Mouse (Mus musculus) neural tube, embryonic 14.5 days (tissue): Measurements from ENCODE around the gene Zmynd11. TPM values are rescaled to one million over a fixed set of nuclear protein-coding genes. Genes with fewer than 3 reads are reported as not detected.
A peak's percentile ranks its signal among the peaks of the same experiment; 100 is the strongest.

Source experiments
- ATAC-seq: fragments of 200-750 bp; cut with Nextera tagmentation; 2 replicates; pipeline ENCODE4 v1.8.0; 2017; ENCODE audit warnings: low read depth, mild to moderate bottlenecking, moderate TSS enrichment, moderate library complexity
- H3K27ac ChIP-seq: fragments of 300-500 bp; sonication (generic); 2 replicates; pipeline ENCODE4 v1.5.1; 2014; ENCODE audit warnings: low read depth, mild to moderate bottlenecking, control low read depth, low read length, moderate library complexity, mixed read lengths
- H3K27me3 ChIP-seq: fragments of 300-500 bp; sonication (generic); 2 replicates; pipeline ENCODE4 v1.6.1; 2014; ENCODE audit warnings: low read length; ENCODE audit not compliant: control insufficient read depth, insufficient read depth
- H3K36me3 ChIP-seq: fragments of 300-500 bp; sonication (generic); 2 replicates; pipeline ENCODE4 v1.6.1; 2014; ENCODE audit warnings: low read length, mixed read lengths; ENCODE audit not compliant: control insufficient read depth, insufficient read depth
- H3K4me1 ChIP-seq: fragments of 300-500 bp; sonication (generic); 2 replicates; pipeline ENCODE4 v1.6.1; 2014; ENCODE audit warnings: low read length; ENCODE audit not compliant: control insufficient read depth, insufficient read depth
- H3K4me2 ChIP-seq: fragments of 300-500 bp; sonication (generic); 2 replicates; pipeline ENCODE4 v1.6.1; 2014; ENCODE audit warnings: mild to moderate bottlenecking, low read depth, low read length, control low read depth
- H3K4me3 ChIP-seq: fragments of 300-500 bp; sonication (generic); 2 replicates; pipeline ENCODE4 v1.5.1; 2014; ENCODE audit warnings: low read depth, low read length, control low read depth, mixed read lengths
- H3K9ac ChIP-seq: fragments of 300-500 bp; sonication (generic); replicated peaks from 2 replicates; pipeline ENCODE4 v1.6.1; 2014; ENCODE audit warnings: low read depth, mild to moderate bottlenecking, control low read depth, low read length, mixed read lengths
- H3K9me3 ChIP-seq: fragments of 300-500 bp; sonication (generic); 2 replicates; pipeline ENCODE4 v1.6.1; 2016; ENCODE audit warnings: low read length; ENCODE audit not compliant: control insufficient read depth
- WGBS: fragments of 180-500 bp; shearing (Covaris S2); extraction: QIAGEN DNeasy Blood & Tissue Kit; methylation state at CpG from one replicate; pipeline ENCODE4 v1.1.7; 2014; 5-methylcytosine and 5-hydroxymethylcytosine counted together
- polyA plus RNA-seq: library from polyadenylated mRNA; unstranded; fragments of >200 nt; fragmentation: Nextera tagmentation; extraction: Ambion mirVana; gene quantifications from 2 replicates; pipeline ENCODE4 v1.2.1, GENCODE M21; 2014

Gene Zmynd11
- polyA plus RNA-seq, 1 experiment from 2014 or later: 163 TPM

DNA sequence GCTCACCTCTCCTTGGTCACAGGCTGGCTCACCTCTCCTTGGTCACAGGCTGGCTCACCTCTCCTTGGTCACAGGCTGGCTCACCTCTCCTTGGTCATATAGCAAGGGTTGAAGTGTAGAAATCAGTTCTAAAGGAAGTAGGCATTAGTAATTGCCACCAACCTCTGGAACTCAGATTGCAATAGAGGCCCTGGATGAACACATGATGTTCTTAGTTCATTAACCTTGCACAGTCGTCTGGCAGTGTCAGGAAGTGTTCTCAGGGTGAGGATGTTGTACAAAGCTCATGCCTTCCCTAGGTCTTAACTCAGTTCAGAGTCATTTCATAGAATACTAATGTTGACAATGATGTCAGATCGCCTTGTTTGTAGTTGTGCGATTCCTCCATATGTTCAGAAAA, 112.1 kb downstream of the Zmynd11 start:
- Histone ChIP-seq H3K4me1 (no peaks in the 10 kb centered on the region), H3K4me2 (no peak overlapping the region), H3K27ac (no peak overlapping the region), H3K27me3 (no peaks in the 10 kb centered on the region), H3K4me3 (no peak overlapping the region), H3K9me3 (no peaks in the 10 kb centered on the region), H3K36me3 (peaks cover 5% of the 10 kb centered on the region; the same call in 1 of the 2 replicates), H3K9ac (no peak overlapping the region)
- 84% methylated on average over 3 of the region's 3 CpGs for WGBS
- no peak for ATAC-seq

DNA sequence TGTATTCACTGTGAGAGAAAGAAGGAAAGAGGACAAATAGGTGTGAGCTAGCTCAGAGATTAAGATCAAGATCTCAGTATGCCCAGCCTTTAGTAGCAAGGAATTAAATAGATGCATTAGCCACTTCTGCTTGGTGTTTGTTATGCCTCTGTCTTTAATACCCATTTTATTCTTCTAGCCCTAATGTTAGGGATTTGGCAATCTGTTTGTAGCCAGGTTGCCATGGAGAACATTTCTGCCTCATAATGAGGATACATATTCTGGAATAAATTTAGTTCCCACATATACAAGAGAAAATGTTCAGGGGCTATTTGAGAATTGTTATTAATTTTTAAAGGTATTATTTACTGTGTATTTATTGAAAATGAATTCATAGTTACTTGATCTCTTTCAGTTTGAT, 114.5 kb downstream of the Zmynd11 start:
- H3K4me2 ChIP-seq: no peak overlapping the region
- H3K9me3 ChIP-seq: no peaks in the 10 kb centered on the region
- ATAC-seq: no peak
- no peak overlapping the region for H3K4me3 ChIP-seq
- H3K36me3 ChIP-seq: peaks cover 4% of the 10 kb centered on the region; the same call in 1 of the 2 replicates
- H3K9ac ChIP-seq: no peak overlapping the region
- H3K4me1 ChIP-seq: no peaks in the 10 kb centered on the region
- no peak overlapping the region for H3K27ac ChIP-seq
- no peaks in the 10 kb centered on the region for H3K27me3 ChIP-seq

DNA sequence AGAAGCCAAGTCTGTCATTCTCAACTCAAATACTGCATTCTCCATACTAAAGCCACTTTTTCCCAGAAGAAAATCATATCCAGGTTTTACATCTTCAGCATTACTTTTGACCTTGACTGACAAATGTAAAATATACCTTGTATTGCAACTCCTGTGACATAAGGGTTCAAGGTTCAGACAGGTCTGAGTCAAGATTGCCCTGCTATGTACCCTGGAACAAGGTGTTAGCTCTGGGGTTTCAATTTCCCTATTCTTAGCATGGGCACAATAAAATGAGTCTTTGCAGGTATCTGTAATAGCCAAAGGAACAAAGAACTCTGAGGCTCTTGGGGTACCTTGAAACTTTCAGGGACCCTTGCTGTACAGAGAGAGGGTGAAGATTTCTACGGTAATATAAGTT, 115.2 kb downstream of the Zmynd11 start:
- Histone ChIP-seq H3K9ac (no peak overlapping the region), H3K9me3 (no peaks in the 10 kb centered on the region), H3K27ac (no peak overlapping the region), H3K4me3 (no peak overlapping the region), H3K27me3 (no peaks in the 10 kb centered on the region), H3K4me1 (no peaks in the 10 kb centered on the region), H3K4me2 (no peak overlapping the region), H3K36me3 (peaks cover 4% of the 10 kb centered on the region; the same call in 1 of the 2 replicates)
- WGBS: 94% methylated on average over 1 of the region's 1 CpGs
- no peak for ATAC-seq

DNA sequence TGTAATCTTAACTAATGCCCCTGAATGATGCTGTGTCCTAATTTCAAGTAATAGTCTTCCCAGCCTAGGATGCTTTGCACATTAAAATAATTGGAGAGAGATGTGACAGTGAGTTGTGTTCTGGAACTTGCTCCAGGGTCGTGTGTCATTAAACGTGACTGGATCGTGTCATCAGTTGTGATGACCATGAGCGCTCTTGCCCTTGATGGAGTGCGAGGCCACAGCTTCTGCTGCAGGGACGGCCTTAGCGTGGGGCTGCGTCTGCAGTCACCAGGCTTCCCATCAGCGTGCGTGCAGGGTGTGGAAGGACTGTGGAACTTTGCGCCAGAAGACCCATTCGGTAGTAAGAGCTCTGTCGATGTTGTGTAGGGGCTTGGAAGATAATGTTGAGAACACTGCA, 116.4 kb downstream of the Zmynd11 start:
- Histone ChIP-seq H3K36me3 (peaks cover 4% of the 10 kb centered on the region; the same call in 1 of the 2 replicates), H3K4me2 (no peak overlapping the region), H3K4me1 (no peaks in the 10 kb centered on the region), H3K27me3 (no peaks in the 10 kb centered on the region), H3K27ac (no peak overlapping the region), H3K4me3 (no peak overlapping the region), H3K9me3 (no peaks in the 10 kb centered on the region), H3K9ac (no peak overlapping the region)
- ATAC-seq: no peak
- 94% methylated on average over 13 of the region's 13 CpGs for WGBS

DNA sequence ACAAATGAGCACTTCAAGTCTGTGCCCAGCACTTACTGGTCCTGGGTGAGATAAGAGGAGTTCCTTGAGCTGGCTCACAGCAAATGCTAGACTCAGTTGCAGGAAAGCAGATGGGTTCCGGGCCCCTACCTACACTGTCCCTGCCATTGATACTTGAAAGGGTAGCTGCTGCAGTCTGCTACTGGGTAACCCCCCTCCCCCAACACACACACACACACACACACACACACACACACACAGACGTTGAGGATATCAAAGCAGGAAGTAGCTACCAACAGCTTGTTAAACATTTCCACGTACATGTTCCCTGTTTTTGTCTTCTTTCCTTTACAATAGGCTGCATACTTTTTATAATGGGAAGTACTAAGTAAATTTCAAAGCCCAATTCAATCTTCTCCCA, 127.2 kb downstream of the Zmynd11 start:
- no peak overlapping the region for H3K27ac ChIP-seq
- no peak for ATAC-seq
- WGBS: 71% methylated on average over 3 of the region's 3 CpGs

DNA sequence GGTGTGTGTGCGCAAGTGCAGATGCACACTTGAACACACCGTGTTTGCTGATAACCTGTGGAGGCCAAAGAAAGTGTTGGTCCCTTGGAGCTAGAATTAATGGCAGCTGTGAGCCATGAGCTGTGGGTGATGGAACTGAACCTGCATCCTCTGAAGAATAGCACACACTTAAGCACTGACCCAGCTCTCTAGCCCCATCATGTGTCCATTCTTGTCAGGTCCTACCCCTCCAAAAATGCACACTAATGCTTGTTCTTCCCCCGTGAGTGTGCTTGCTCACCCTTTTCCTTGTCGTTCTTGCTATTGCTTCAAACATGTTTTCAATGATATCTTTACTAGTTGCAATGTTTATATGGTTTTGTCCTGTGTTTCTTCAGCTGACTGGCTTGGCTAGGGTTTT, 128.6 kb downstream of the Zmynd11 start:
- peak; percentile 63; the same call in 1 of the 2 replicates for ATAC-seq
- Histone ChIP-seq H3K4me1 (no peaks in the 10 kb centered on the region), H3K27ac (no peak overlapping the region), H3K4me2 (no peak overlapping the region), H3K9ac (no peak overlapping the region), H3K36me3 (0 out of 2 replicates have a peak, but pooled peaks cover 4% of the 10 kb centered on the region), H3K27me3 (no peaks in the 10 kb centered on the region), H3K4me3 (no peak overlapping the region), H3K9me3 (no peaks in the 10 kb centered on the region)
- WGBS: 60% methylated on average over 4 of the region's 4 CpGs

More for the DNA sequence above, 127.2 kb downstream of the Zmynd11 start:
- Histone ChIP-seq H3K9me3 (no peaks in the 10 kb centered on the region), H3K27me3 (no peaks in the 10 kb centered on the region), H3K4me2 (no peak overlapping the region), H3K4me1 (no peaks in the 10 kb centered on the region), H3K4me3 (no peak overlapping the region), H3K9ac (no peak overlapping the region), H3K36me3 (0 out of 2 replicates have a peak, but pooled peaks cover 4% of the 10 kb centered on the region)

DNA sequence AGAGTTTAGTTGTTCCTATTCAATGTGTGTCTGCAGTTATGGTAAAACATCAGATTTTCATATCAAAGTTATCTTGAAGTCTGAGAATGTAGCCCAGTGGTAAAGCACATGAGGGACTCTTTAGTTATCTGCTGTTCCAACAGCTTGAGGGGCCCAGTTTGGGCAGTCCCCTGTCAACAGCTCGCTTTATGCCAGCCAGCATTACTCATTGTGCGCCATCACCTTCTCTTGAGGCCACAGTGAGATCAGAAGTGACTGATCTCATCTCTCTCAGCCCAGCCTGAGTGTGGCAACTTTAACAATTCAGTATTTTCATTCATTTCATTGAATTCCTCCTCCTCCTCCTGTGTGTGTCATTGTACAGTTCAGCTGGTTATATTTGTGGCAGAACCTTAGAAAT, 129.2 kb downstream of the Zmynd11 start:
- Histone ChIP-seq H3K36me3 (0 out of 2 replicates have a peak, but pooled peaks cover 4% of the 10 kb centered on the region), H3K4me3 (no peak overlapping the region), H3K4me1 (no peaks in the 10 kb centered on the region), H3K27ac (no peak overlapping the region), H3K27me3 (no peaks in the 10 kb centered on the region), H3K9me3 (no peaks in the 10 kb centered on the region), H3K4me2 (no peak overlapping the region), H3K9ac (no peak overlapping the region)
- WGBS: 92% methylated on average over 2 of the region's 2 CpGs
- ATAC-seq: no peak
